Mouse (Mus musculus): Measurements from ENCODE around the gene Dph5. TPM values are rescaled to one million over a fixed set of nuclear protein-coding genes. Genes with fewer than 3 reads are reported as not detected.

The Dph5 gene
- polyA plus RNA-seq (2016; fragmentation: Nextera tagmentation; extraction: Ambion mirVana), result 25.1 and 27.5 TPM in 2 replicates

DNA sequence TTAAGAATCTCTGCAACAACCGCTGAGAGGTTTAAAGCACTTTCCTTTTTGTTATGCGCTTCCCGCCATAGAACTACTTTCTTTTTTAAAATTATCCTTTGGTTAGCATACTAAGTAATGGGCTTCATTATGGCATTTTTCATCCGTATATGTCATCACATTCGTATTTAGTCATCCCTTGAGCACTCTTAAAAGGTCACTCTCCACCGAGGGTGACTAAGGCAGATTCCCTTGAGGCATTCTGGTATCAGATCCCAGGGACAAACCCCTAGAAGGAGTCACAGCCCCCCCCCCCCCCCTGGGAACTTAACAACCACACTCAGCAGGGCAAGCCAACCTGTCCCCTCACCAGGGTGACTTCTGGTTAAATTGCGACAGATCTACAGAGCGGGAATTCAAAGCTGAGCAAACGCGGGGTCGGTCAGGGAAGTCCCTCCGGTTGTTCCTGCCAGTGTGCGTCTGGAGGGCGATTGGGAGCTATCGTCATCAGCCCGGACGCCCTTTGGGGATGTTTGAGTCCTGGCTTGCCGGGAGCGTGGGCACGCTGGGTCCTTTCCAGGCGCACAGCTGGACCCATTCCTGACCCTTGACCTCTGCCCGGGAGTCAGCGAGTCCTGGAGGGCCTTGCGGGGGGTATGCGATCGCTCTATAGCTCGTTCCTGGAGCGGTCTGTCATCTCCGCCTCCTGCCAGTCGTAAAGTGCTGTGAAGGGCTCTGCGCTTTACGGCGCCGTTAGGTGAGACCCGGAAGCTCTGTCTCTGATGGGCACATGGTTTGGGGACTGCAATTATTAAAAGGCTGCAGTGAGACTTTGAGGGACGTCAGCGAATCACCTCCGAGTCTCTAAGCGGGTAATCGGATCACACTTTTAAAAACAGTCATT, at the start of gene Dph5:
TSS of gene Dph5 (plus strand) at position 411 of the 883 bp plus-strand sequence.
- WGBS, result under 1% methylated on average over 40 of the region's 40 CpGs
- Histone ChIP-seq H3K4me1 (peaks cover 4% of the 10 kb centered on the region; the same call in 1 of the 2 replicates), H3K4me2 (replicated peaks) (peak within 1 kb of the TSS; percentile 73), H3K9me3 (no peaks in the 10 kb centered on the region), H3K36me3 (no peaks in the 10 kb centered on the region), H3K27me3 (no peaks in the 10 kb centered on the region), H3K4me3 (peak within 1 kb of the TSS; percentile 75), H3K9ac (peak within 1 kb of the TSS; percentile 67), H3K27ac (peak within 1 kb of the TSS; percentile 58)
- peak; percentile 94 for ATAC-seq (ENCODE audit: insufficient number of reproducible peaks, insufficient read depth, low FRiP score, low TSS enrichment)

DNA sequence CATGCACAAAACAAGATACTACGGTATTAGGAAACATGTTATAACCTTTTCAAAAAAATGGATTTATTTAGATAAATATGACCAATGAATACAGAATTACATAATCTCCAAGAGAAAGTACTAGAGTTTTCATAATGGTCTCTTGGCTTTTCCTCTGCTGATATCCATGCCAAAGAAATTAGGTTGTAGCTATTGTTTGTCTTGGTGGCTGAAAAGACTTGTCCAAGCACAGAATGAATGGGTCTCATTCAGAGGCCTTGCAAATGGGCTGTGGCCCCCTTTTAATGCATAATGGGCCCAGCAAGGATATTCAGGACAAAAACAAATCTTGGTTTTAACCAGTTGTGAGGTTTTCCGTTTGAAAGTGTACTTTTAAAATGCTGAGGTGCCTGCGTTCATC, 43.1 kb upstream of the Dph5 start:
- 71% methylated on average over 3 of the region's 3 CpGs for WGBS
- no peaks in the 10 kb centered on the region for H3K27me3 ChIP-seq
- no peaks in the 10 kb centered on the region for H3K36me3 ChIP-seq
- no peak overlapping the region for H3K9ac ChIP-seq
- no peak for ATAC-seq (ENCODE audit: insufficient number of reproducible peaks, insufficient read depth, low FRiP score, low TSS enrichment)
- H3K4me3 ChIP-seq, result no peak overlapping the region
- no peaks in the 10 kb centered on the region for H3K4me1 ChIP-seq
- H3K27ac ChIP-seq, result no peak overlapping the region
- H3K9me3 ChIP-seq, result no peaks in the 10 kb centered on the region
- no peak overlapping the region for H3K4me2 ChIP-seq (replicated peaks)

GRCm38 (mm10) chr3:115845032-115845618, 42.5 kb upstream of the Dph5 start:
- Histone ChIP-seq H3K4me2 (replicated peaks) (no peak overlapping the region), H3K27me3 (no peaks in the 10 kb centered on the region), H3K9ac (no peak overlapping the region), H3K4me3 (no peak overlapping the region), H3K36me3 (no peaks in the 10 kb centered on the region), H3K9me3 (no peaks in the 10 kb centered on the region), H3K27ac (no peak overlapping the region), H3K4me1 (no peaks in the 10 kb centered on the region)
- 78% methylated on average over 5 of the region's 5 CpGs for WGBS
- ATAC-seq (ENCODE audit: insufficient number of reproducible peaks, insufficient read depth, low FRiP score, low TSS enrichment), result no peak

DNA sequence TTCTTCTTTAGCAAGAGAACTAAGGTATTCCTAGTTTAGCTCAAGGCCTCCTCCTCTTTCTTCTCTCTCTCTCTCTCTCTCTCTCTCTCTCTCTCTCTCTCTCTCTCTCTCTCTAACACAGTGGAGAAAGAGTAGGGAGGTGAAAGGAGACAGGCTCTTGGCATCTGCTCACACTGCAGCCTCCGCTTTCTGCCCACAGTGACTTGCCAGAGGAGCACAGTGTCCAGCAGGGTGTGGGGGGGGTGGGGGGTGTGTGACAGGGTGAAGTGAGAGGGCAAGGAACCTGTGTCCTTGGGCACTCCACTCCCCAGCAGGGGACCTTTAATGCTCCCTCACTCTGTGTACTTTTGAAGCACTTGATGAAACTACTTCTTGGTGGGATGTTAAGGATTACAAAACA, 41.9 kb upstream of the Dph5 start:
- Histone ChIP-seq H3K27ac (no peak overlapping the region), H3K4me3 (no peak overlapping the region), H3K4me1 (no peaks in the 10 kb centered on the region), H3K36me3 (no peaks in the 10 kb centered on the region), H3K9me3 (no peaks in the 10 kb centered on the region), H3K27me3 (no peaks in the 10 kb centered on the region), H3K9ac (no peak overlapping the region), H3K4me2 (replicated peaks) (no peak overlapping the region)
- 77% methylated on average over 1 of the region's 1 CpGs for WGBS
- no peak for ATAC-seq (ENCODE audit: insufficient number of reproducible peaks, insufficient read depth, low FRiP score, low TSS enrichment)

DNA sequence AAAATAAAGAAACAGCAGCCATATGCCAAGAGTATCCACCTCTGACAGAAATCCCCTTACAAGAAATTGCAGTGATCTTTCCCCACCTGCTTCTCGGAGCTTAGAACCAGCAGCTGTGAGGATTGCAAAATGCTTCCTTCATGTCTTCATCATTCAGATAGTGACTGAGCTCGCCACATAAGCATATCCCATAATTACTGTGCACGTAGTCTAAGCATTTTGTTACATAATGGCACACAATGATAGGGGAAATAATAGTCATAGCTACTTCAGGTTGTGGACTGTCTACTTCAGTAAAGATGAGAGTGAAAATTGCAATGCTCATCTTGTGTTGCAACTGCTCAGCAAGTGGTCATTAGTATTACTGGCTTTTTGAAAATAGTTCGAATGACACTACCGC, 41.5 kb upstream of the Dph5 start:
- Histone ChIP-seq H3K9me3 (no peaks in the 10 kb centered on the region), H3K27me3 (no peaks in the 10 kb centered on the region), H3K9ac (no peak overlapping the region), H3K4me1 (no peaks in the 10 kb centered on the region), H3K27ac (no peak overlapping the region), H3K4me2 (replicated peaks) (no peak overlapping the region), H3K4me3 (no peak overlapping the region), H3K36me3 (no peaks in the 10 kb centered on the region)
- WGBS, result 79% methylated on average over 5 of the region's 5 CpGs
- ATAC-seq (ENCODE audit: insufficient number of reproducible peaks, insufficient read depth, low FRiP score, low TSS enrichment), result no peak

- no peaks in the 10 kb centered on the region for H3K36me3 ChIP-seq
- WGBS, result 74% methylated on average over 11 of the region's 11 CpGs
- no peak overlapping the region for H3K27ac ChIP-seq
- no peak for ATAC-seq (ENCODE audit: insufficient number of reproducible peaks, insufficient read depth, low FRiP score, low TSS enrichment)
- no peak overlapping the region for H3K9ac ChIP-seq
- H3K4me2 ChIP-seq (replicated peaks), result no peak overlapping the region
- no peaks in the 10 kb centered on the region for H3K9me3 ChIP-seq
- no peaks in the 10 kb centered on the region for H3K4me1 ChIP-seq
- H3K27me3 ChIP-seq, result no peaks in the 10 kb centered on the region
- H3K4me3 ChIP-seq, result no peak overlapping the region
Observed at GRCm38 (mm10) chr3:115848686-115849480, 38.8 kb upstream of the Dph5 start.

DNA sequence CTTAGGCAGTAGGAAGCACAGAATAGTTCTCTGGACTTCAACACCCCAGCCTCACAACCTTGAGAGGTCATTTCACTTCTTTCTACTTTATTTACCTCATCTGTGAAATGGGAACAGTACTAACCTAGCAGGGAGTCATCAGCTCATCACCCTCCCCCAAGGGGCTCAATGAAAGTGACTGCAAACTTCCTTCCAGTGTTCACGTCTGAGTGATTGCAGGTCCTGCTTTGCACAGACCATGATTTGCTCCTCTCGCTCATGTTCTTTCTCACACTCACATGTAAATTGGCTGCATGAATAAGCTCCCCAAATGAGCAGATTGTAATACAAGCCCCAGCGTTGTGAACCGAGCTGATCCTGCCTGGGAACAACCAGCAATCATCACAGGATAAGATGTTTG, 36.7 kb upstream of the Dph5 start:
- 61% methylated on average over 4 of the region's 4 CpGs for WGBS
- H3K9me3 ChIP-seq, result no peaks in the 10 kb centered on the region
- no peak overlapping the region for H3K4me2 ChIP-seq (replicated peaks)
- no peaks in the 10 kb centered on the region for H3K36me3 ChIP-seq
- H3K4me1 ChIP-seq, result no peaks in the 10 kb centered on the region
- H3K27me3 ChIP-seq, result no peaks in the 10 kb centered on the region
- no peak overlapping the region for H3K9ac ChIP-seq
- no peak overlapping the region for H3K27ac ChIP-seq
- no peak overlapping the region for H3K4me3 ChIP-seq
- no peak for ATAC-seq (ENCODE audit: insufficient number of reproducible peaks, insufficient read depth, low FRiP score, low TSS enrichment)

- Histone ChIP-seq H3K4me1 (no peaks in the 10 kb centered on the region), H3K27me3 (no peaks in the 10 kb centered on the region), H3K27ac (no peak overlapping the region), H3K9me3 (no peaks in the 10 kb centered on the region), H3K36me3 (no peaks in the 10 kb centered on the region), H3K9ac (no peak overlapping the region), H3K4me2 (replicated peaks) (no peak overlapping the region), H3K4me3 (no peak overlapping the region)
- WGBS, result 94% methylated on average over 7 of the region's 7 CpGs
- ATAC-seq (ENCODE audit: insufficient number of reproducible peaks, insufficient read depth, low FRiP score, low TSS enrichment), result no peak
Observed at GRCm38 (mm10) chr3:115854672-115855191, 32.9 kb upstream of the Dph5 start.

GRCm38 (mm10) chr3:115855576-115855975, 32.1 kb upstream of the Dph5 start:
- ATAC-seq (ENCODE audit: insufficient number of reproducible peaks, insufficient read depth, low FRiP score, low TSS enrichment), result no peak
- Histone ChIP-seq H3K9me3 (no peaks in the 10 kb centered on the region), H3K27me3 (no peaks in the 10 kb centered on the region), H3K36me3 (no peaks in the 10 kb centered on the region), H3K27ac (no peak overlapping the region), H3K9ac (no peak overlapping the region), H3K4me3 (no peak overlapping the region), H3K4me2 (replicated peaks) (no peak overlapping the region), H3K4me1 (no peaks in the 10 kb centered on the region)
- 78% methylated on average over 10 of the region's 10 CpGs for WGBS

DNA sequence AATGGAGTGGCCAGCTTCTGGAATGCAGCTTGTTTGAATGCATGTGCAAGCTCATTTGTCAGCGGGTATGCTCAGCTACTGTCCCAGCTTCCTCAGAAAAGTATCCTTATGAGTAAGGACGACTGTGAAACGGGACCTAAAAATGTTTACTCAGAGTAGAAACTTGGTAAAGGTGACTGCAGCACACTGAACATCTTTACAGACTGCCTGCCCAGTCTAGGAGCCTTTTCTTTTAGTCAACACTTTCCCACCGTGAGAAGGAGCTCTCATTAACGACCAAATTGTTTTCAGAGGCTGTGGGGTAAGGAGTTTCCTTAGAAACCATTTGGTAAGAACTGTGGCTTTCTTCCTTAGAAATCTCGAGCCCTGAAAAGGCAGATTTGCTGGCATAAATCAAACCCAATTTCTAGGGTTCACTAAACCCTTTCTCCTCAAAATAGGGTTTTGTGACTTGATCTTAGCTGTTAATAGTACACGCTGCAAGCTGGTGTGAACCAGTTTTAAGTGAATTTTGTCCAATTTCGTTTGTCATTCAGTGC, 31.1 kb upstream of the Dph5 start:
- H3K9ac ChIP-seq, result no peak overlapping the region
- H3K9me3 ChIP-seq, result no peaks in the 10 kb centered on the region
- ATAC-seq (ENCODE audit: insufficient number of reproducible peaks, insufficient read depth, low FRiP score, low TSS enrichment), result no peak
- no peaks in the 10 kb centered on the region for H3K27me3 ChIP-seq
- 0 out of 2 replicates have a peak overlapping the region, but pooled peaks have one; percentile 15 for H3K4me2 ChIP-seq (replicated peaks)
- H3K27ac ChIP-seq, result no peak overlapping the region
- H3K36me3 ChIP-seq, result no peaks in the 10 kb centered on the region
- H3K4me3 ChIP-seq, result no peak overlapping the region
- 32% methylated on average over 8 of the region's 8 CpGs for WGBS
- no peaks in the 10 kb centered on the region for H3K4me1 ChIP-seq

DNA sequence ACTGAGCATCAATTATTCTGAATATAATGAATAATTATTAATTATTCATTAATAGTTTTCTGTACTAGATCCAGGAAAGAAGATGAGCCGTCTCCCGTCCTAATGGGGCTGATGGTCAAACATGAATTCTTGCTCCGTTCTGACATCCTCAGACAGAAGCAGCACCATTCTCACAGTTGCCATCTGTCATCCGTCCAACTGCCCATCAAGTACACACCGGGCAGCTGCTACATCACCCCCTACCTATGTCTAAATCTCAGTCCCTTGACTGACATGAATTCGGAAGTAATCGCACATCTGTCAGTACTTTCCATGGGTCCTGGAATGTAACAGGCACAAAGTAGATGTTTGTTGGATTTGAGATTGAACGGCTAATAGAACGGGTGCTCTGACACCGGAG, 30.2 kb upstream of the Dph5 start:
- Histone ChIP-seq H3K36me3 (no peaks in the 10 kb centered on the region), H3K4me1 (no peaks in the 10 kb centered on the region), H3K9me3 (no peaks in the 10 kb centered on the region), H3K4me2 (replicated peaks) (no peak overlapping the region), H3K4me3 (no peak overlapping the region), H3K27ac (no peak overlapping the region), H3K9ac (no peak overlapping the region), H3K27me3 (no peaks in the 10 kb centered on the region)
- 77% methylated on average over 10 of the region's 10 CpGs for WGBS
- ATAC-seq (ENCODE audit: insufficient number of reproducible peaks, insufficient read depth, low FRiP score, low TSS enrichment), result no peak
